Mouse (Mus musculus) limb, embryonic 10.5 days (tissue): ENCODE data around the gene Asxl1. TPM values are rescaled to one million over a fixed set of nuclear protein-coding genes. Genes with fewer than 3 reads are reported as not detected.

ENCODE experiments used
- DNase-seq: peaks from one replicate; pipeline ENCODE4 v3.0.0-alpha.2; 2017; ENCODE audit warnings: low spot score
- H3K27ac ChIP-seq: fragments of 300-500 bp; sonication (generic); 2 replicates; pipeline ENCODE4 v1.5.1; 2016; ENCODE audit warnings: mild to moderate bottlenecking
- H3K27me3 ChIP-seq: fragments of 300-500 bp; sonication (generic); 2 replicates; pipeline ENCODE4 v1.6.1; 2016; ENCODE audit warnings: low read depth, mild to moderate bottlenecking; ENCODE audit not compliant: poor library complexity, severe bottlenecking
- H3K36me3 ChIP-seq: fragments of 300-500 bp; sonication (generic); 2 replicates; pipeline ENCODE4 v1.6.1; 2016; ENCODE audit warnings: mild to moderate bottlenecking, moderate library complexity
- H3K4me1 ChIP-seq: fragments of 300-500 bp; sonication (generic); 2 replicates; pipeline ENCODE4 v1.6.1; 2016
- H3K4me3 ChIP-seq: fragments of 300-500 bp; sonication (generic); 2 replicates; pipeline ENCODE4 v1.5.1; 2016; ENCODE audit warnings: mild to moderate bottlenecking, moderate library complexity
- H3K9me3 ChIP-seq: fragments of 300-500 bp; sonication (generic); replicated peaks from 2 replicates; pipeline ENCODE4 v1.6.1; 2016; ENCODE audit warnings: mild to moderate bottlenecking
- WGBS: fragments of 180-500 bp; shearing (Covaris S2); methylation state at CpG from one replicate; pipeline ENCODE4 v1.1.7; 2016; 5-methylcytosine and 5-hydroxymethylcytosine counted together
- polyA plus RNA-seq: library from polyadenylated mRNA; unstranded; fragments of >200 nt; fragmentation: Nextera tagmentation; extraction: Ambion mirVana; gene quantifications from 2 replicates; pipeline ENCODE4 v1.2.1, GENCODE M21; 2016

Asxl1 gene
- polyA plus RNA-seq, 1 experiment from 2014 or later: 17.0 TPM

- Histone ChIP-seq H3K4me3 (no peak overlapping the region), H3K36me3 (peaks cover 73% of the 10 kb centered on the region), H3K27ac (no peak overlapping the region), H3K27me3 (no peaks in the 10 kb centered on the region), H3K4me1 (no peaks in the 10 kb centered on the region), H3K9me3 (no peaks in the 10 kb centered on the region)
- no peak for DNase-seq
- 91% methylated on average over 3 of the region's 3 CpGs for WGBS
Measured at GRCm38 (mm10) chr2:153404062-153404461, 58.4 kb downstream of the Asxl1 start.

- H3K27ac ChIP-seq: no peak overlapping the region
- peaks cover 73% of the 10 kb centered on the region for H3K36me3 ChIP-seq
- no peak overlapping the region for H3K4me3 ChIP-seq
- H3K9me3 ChIP-seq: no peaks in the 10 kb centered on the region
- H3K27me3 ChIP-seq: no peaks in the 10 kb centered on the region
- DNase-seq: no peak
- H3K4me1 ChIP-seq: no peaks in the 10 kb centered on the region
- 85% methylated on average over 3 of the region's 3 CpGs for WGBS
Measured at GRCm38 (mm10) chr2:153404882-153405281, 59.3 kb downstream of the Asxl1 start.

DNA sequence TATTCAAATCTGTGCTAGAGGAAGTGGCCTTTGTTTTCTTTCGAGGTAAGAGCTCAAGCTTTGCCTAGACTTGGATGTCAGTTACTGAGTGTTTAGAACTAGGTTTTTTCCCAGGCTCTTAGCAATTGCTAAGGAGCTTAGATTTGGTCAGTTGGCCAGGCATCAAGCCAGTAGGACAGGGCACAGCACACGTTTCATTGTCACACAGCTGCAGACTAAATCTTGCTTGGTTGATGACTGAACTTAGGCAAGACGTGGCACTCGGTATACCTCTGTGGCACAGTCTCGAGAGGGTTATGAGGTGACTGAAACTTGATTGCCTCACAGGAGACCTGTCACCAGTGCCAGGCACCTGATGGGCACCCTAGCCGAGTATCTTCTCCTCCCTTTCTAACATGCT is 61.3 kb downstream of the Asxl1 start:
- WGBS: 85% methylated on average over 6 of the region's 6 CpGs
- Histone ChIP-seq H3K4me3 (no peak overlapping the region), H3K9me3 (no peaks in the 10 kb centered on the region), H3K27ac (no peak overlapping the region), H3K4me1 (no peaks in the 10 kb centered on the region), H3K27me3 (no peaks in the 10 kb centered on the region), H3K36me3 (peaks cover 73% of the 10 kb centered on the region)
- DNase-seq: no peak

DNA sequence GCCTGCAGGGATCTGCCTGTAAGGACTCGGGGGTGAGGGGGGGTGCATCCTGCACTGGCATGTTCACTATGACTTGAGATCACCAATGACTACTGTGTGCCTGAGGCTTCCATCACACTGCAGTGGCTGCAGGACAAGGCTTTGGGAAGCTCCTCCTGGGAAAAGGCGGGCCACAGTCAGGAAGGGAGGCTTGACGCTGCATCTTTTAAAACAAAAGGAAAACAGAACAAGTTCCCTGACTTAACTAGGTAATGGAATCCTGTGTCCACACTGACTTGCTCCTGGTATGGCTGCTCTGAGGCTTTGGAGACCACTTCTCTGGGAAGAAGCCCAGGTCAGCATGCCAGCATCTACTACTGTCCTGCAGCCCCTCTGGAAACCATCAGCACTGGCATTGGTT is 63.3 kb downstream of the Asxl1 start:
- DNase-seq: no peak
- Histone ChIP-seq H3K27ac (no peak overlapping the region), H3K4me3 (no peak overlapping the region), H3K4me1 (no peaks in the 10 kb centered on the region), H3K27me3 (no peaks in the 10 kb centered on the region), H3K36me3 (peaks cover 82% of the 10 kb centered on the region), H3K9me3 (no peaks in the 10 kb centered on the region)
- 82% methylated on average over 3 of the region's 3 CpGs for WGBS

DNA sequence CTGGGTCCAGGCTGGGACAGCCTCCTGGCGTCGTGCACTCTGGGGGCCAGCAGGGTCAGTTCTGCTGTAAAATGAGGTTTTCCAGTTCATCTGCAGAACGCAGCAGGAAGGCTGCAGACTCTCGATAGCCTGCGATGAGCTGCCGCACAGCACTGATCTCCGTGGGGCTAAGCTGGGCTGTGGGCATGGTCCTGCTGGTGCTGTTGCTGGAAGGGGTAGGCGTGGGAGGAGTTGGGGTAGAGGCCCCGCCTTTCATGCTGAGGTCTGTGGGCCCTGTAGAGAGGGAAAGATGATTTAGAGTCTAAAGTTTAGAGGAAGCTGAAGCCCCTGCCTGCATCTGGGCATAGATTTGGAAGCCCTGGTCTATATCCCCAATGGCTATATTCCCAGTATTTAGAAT is 65.9 kb downstream of the Asxl1 start:
- WGBS: 77% methylated on average over 9 of the region's 9 CpGs
- H3K27ac ChIP-seq: no peak overlapping the region

DNA sequence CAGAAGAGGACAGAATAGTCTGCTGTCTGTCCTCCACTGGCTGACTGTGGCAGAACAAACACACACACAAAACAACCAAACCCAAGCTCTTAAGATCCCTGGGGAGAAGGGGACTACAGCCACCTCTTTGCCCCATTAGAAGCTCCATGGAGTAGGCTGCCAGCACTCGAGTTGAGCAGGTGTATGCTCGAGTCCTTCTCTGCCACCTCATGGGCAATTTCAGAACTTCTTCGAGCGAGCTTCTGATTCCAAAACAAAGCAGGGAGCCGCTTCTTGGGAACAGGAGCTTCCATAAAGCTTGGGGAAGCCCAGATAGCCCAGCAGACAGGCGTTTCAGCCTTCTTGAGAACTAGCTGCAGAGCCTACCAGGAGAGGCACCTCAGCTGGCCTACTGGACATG is 66.9 kb downstream of the Asxl1 start:
- Histone ChIP-seq H3K4me1 (no peaks in the 10 kb centered on the region), H3K27ac (no peak overlapping the region), H3K9me3 (no peaks in the 10 kb centered on the region), H3K36me3 (peaks cover 99% of the 10 kb centered on the region), H3K27me3 (no peaks in the 10 kb centered on the region), H3K4me3 (no peak overlapping the region)
- WGBS: 70% methylated on average over 6 of the region's 6 CpGs
- DNase-seq: no peak

More for the DNA sequence above, 65.9 kb downstream of the Asxl1 start:
- H3K4me1 ChIP-seq: no peaks in the 10 kb centered on the region
- no peaks in the 10 kb centered on the region for H3K27me3 ChIP-seq
- no peaks in the 10 kb centered on the region for H3K9me3 ChIP-seq
- H3K36me3 ChIP-seq: peaks cover 97% of the 10 kb centered on the region
- DNase-seq: no peak
- H3K4me3 ChIP-seq: no peak overlapping the region

DNA sequence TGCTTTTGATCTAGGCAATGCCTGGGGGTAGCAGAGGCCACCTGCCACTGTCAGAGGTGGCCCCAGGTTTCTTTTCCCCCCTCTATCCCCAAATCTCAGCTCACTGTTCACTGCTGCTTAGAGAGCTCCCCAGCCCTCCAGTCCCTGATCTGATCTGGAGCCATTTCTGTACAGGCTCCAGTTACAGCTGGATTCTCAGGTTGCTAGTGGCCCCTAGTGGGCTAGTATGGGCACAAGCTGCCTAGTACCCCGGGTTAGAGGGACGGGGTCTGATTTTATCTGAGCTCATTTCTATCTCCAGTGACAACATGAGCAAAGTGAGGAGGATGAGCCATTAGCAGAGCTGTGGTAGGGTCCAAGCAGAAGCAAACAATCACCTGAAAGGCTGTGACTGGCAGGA is 69.0 kb downstream of the Asxl1 start:
- WGBS: 45% methylated on average over 2 of the region's 2 CpGs
- peaks cover 100% of the 10 kb centered on the region for H3K36me3 ChIP-seq
- no peak for DNase-seq
- no peaks in the 10 kb centered on the region for H3K9me3 ChIP-seq
- no peaks in the 10 kb centered on the region for H3K27me3 ChIP-seq
- H3K4me3 ChIP-seq: no peak overlapping the region
- H3K4me1 ChIP-seq: no peaks in the 10 kb centered on the region
- H3K27ac ChIP-seq: no peak overlapping the region

- 94% methylated on average over 12 of the region's 12 CpGs for WGBS
- H3K4me3 ChIP-seq: no peak overlapping the region
- DNase-seq: no peak
- H3K27ac ChIP-seq: no peak overlapping the region
- H3K27me3 ChIP-seq: no peaks in the 10 kb centered on the region
- peaks cover 11% of the 10 kb centered on the region for H3K4me1 ChIP-seq
- H3K9me3 ChIP-seq: no peaks in the 10 kb centered on the region
- H3K36me3 ChIP-seq: peaks cover 88% of the 10 kb centered on the region
Measured at GRCm38 (mm10) chr2:153417841-153418240, 72.2 kb downstream of the Asxl1 start.

- Histone ChIP-seq H3K4me1 (peaks cover 15% of the 10 kb centered on the region), H3K36me3 (peaks cover 88% of the 10 kb centered on the region), H3K27me3 (no peaks in the 10 kb centered on the region), H3K27ac (no peak overlapping the region), H3K4me3 (no peak overlapping the region), H3K9me3 (no peaks in the 10 kb centered on the region)
- no peak for DNase-seq
- WGBS: 83% methylated on average over 1 of the region's 1 CpGs
Measured at GRCm38 (mm10) chr2:153418381-153418780, 72.8 kb downstream of the Asxl1 start.

GRCm38 (mm10) chr2:153421233-153421632 is 75.6 kb downstream of the Asxl1 start:
- no peak for DNase-seq
- Histone ChIP-seq H3K9me3 (no peaks in the 10 kb centered on the region), H3K27me3 (no peaks in the 10 kb centered on the region), H3K36me3 (peaks cover 87% of the 10 kb centered on the region), H3K4me3 (no peak overlapping the region), H3K4me1 (peaks cover 30% of the 10 kb centered on the region), H3K27ac (no peak overlapping the region)

DNA sequence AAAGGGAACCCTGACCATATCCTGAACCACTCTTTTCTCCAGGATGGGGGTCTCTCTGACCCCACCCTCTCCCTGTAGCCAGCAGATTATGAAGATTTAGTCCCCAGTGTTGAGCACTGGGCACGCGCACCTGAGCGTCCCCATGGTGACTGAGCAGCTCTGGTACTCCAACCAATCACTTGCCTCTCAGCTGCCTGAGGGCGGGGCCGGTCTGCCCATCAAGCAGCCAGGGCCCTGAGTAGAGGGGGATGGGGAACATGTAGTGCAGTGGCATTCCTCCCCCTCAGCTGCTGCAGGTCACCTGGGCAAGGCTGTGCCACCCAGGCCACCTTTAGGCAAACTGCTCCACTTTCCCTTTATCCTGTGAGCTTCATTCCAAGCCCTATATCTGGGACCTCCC is 76.4 kb downstream of the Asxl1 start:
- DNase-seq: no peak
- Histone ChIP-seq H3K4me3 (no peak overlapping the region), H3K27ac (no peak overlapping the region), H3K27me3 (no peaks in the 10 kb centered on the region), H3K4me1 (peaks cover 37% of the 10 kb centered on the region), H3K9me3 (no peaks in the 10 kb centered on the region), H3K36me3 (peaks cover 80% of the 10 kb centered on the region)
- WGBS: 30% methylated on average over 5 of the region's 5 CpGs

DNA sequence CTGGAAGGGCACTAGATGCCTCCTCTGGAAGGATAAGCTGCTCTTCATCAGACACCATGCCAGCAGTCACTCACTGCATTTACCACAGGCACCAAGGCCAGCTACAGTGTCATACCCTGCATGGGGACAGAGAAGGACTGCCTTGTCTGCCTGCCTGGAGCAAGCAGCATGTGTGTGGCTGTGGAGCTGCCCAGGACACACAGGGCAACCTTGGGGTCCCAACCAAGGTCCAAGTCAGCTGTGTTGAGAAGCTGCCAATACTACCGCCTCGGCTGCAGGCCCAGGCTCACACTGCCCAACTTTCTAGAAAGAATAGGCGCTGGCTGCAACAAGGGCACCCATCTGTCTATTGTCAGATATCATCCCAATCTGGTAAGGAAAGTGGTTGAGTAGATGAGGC is 77.5 kb downstream of the Asxl1 start:
- Histone ChIP-seq H3K4me3 (no peak overlapping the region), H3K4me1 (peaks cover 42% of the 10 kb centered on the region), H3K36me3 (peaks cover 78% of the 10 kb centered on the region), H3K9me3 (no peaks in the 10 kb centered on the region), H3K27ac (peak overlapping the region; percentile 30; the same call in 1 of the 2 replicates), H3K27me3 (no peaks in the 10 kb centered on the region)
- 87% methylated on average over 3 of the region's 3 CpGs for WGBS
- DNase-seq: no peak

GRCm38 (mm10) chr2:153424557-153424956 is 78.9 kb downstream of the Asxl1 start:
- no peaks in the 10 kb centered on the region for H3K9me3 ChIP-seq
- peaks cover 50% of the 10 kb centered on the region for H3K4me1 ChIP-seq
- WGBS: 87% methylated on average over 8 of the region's 8 CpGs
- H3K27ac ChIP-seq: no peak overlapping the region
- H3K4me3 ChIP-seq: no peak overlapping the region
- DNase-seq: no peak
- H3K27me3 ChIP-seq: no peaks in the 10 kb centered on the region
- H3K36me3 ChIP-seq: peaks cover 77% of the 10 kb centered on the region

DNA sequence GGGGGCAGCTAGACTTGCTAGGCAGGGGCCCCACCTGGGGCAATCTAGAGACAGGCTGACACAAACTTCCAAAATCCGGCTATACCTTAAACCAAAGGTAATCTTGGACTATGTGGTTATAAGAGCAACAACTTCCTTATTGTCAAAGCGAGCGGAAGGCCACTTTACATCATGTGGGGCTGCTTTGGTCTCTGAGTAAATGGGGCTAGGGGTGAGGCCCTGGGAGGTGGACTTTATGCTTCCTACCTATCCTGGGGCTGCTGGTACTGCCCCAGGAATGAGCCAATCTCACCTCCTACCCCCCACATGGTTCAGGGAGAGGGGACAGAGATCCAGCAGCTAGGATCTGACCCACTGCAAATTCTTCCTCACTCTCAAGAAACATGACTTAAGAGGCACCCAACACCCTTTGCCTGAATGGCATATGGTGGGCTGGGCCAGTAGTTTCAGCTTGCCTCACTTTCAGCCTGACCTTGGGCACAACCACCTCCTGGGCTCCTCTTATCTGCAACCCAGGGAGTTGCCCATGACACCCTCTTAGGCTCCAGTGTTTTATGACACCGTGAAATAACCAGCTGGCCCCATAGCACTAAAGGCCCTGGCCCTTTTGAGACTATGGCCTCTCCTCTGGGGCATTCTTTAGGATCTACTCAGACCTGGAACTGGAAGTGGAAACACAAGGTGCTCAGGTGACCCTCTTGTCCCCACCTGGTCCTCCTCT is 79.7 kb downstream of the Asxl1 start:
- Histone ChIP-seq H3K9me3 (no peaks in the 10 kb centered on the region), H3K4me3 (no peak overlapping the region), H3K36me3 (peaks cover 77% of the 10 kb centered on the region), H3K27me3 (no peaks in the 10 kb centered on the region), H3K27ac (0 out of 2 replicates have a peak overlapping the region, but pooled peaks have one; percentile 50), H3K4me1 (peaks cover 50% of the 10 kb centered on the region)
- DNase-seq: no peak
- WGBS: 84% methylated on average over 4 of the region's 4 CpGs
